Mouse (Mus musculus): ENCODE measurements around the gene Ubald1. TPM values are rescaled to one million over a fixed set of nuclear protein-coding genes. Genes with fewer than 3 reads are reported as not detected.

Gene Ubald1
- total RNA-seq, 2 experiments from 2014 or later = 14.3 to 19.7 TPM

Other genes starting within 250 kb of the Ubald1 start
- gene Vasn, start 240.4 kb downstream of the Ubald1 start, total RNA-seq (2021) = 1 to 10 TPM; 7.7 to 9.7 TPM
- 100 to 1,000 TPM; 152 to 155 TPM for gene Dnaja3, start 240.3 kb downstream of the Ubald1 start, total RNA-seq (2021)
- 10 to 100 TPM; 12.7 to 14.2 TPM for gene Coro7, start 200.5 kb downstream of the Ubald1 start, total RNA-seq (2021)
- gene Nmral1, start 161.0 kb downstream of the Ubald1 start, total RNA-seq (2021) = 1 to 10 TPM; 2.0 to 3.0 TPM
- gene Hmox2, start 154.0 kb downstream of the Ubald1 start, total RNA-seq (2021) = 10 to 100 TPM; 76.9 to 95.9 TPM
- gene Cdip1, start 90.0 kb downstream of the Ubald1 start, total RNA-seq (2021) = 10 to 100 TPM; 60.1 to 68.1 TPM
- under 1 TPM in 1 of 2 experiments, not detected in 1; 0.51 TPM for gene 4930562C15Rik, start 44.9 kb downstream of the Ubald1 start, total RNA-seq (2021)
- gene Mgrn1, start 5.9 kb upstream of the Ubald1 start, total RNA-seq (2021) = 100 to 1,000 TPM; 165 to 167 TPM
- gene Nudt16l1, start 58.4 kb upstream of the Ubald1 start, total RNA-seq (2021) = 10 to 100 TPM; 19.1 to 20.4 TPM
- gene Anks3, start 83.9 kb upstream of the Ubald1 start, total RNA-seq (2021) = 10 to 100 TPM; 11.3 to 14.7 TPM
- gene Sept12, start 117.5 kb upstream of the Ubald1 start, total RNA-seq (2021) = not detected
- not detected for gene Smim22, start 127.0 kb upstream of the Ubald1 start, total RNA-seq (2021)
- gene Rogdi, start 133.2 kb upstream of the Ubald1 start, total RNA-seq (2021) = 10 to 100 TPM; 14.0 to 18.8 TPM
- gene Glyr1, start 169.5 kb upstream of the Ubald1 start, total RNA-seq (2021) = 10 to 100 TPM; 40.6 to 43.3 TPM
- 10 to 100 TPM; 21.3 to 23.2 TPM for gene Ubn1, start 169.7 kb upstream of the Ubald1 start, total RNA-seq (2021)

All from heart, adult 18-20 months (tissue).